Mouse (Mus musculus): Measurements from ENCODE around the gene Fars2. TPM values are rescaled to one million over a fixed set of nuclear protein-coding genes. Genes with fewer than 3 reads are reported as not detected.

The Fars2 gene
- polyA plus RNA-seq, 1 experiment from 2014 or later: 30.0 TPM

DNA sequence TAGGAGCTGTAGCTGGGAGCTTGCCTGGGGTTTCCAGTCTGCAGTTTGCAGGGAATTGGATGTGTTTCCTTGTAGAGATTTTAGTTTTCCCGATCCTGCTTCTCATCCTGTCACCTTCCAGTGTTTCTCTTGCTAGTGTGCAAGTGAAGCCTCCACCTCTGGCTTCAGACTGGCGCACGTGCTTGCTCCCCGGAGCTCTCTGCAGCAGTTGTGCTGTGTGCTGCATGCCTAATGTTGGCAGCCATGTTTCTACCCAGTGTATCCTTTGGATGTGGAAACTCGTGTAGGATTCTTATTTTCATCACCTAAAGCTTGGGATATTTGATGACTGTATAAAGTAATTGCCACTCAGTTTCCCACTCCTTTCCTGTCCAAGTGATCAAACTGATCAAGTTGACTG, 140.0 kb downstream of the Fars2 start:
- no peak overlapping the region for H3K9ac ChIP-seq
- H3K27ac ChIP-seq: no peak overlapping the region
- no peaks in the 10 kb centered on the region for H3K4me1 ChIP-seq
- H3K4me3 ChIP-seq (replicated peaks): no peak overlapping the region
- WGBS: 80% methylated on average over 5 of the region's 5 CpGs
- peaks cover 5% of the 10 kb centered on the region; the same call in 1 of the 2 replicates for H3K9me3 ChIP-seq
- no peak for ATAC-seq (ENCODE audit: low FRiP score)
- H3K27me3 ChIP-seq: no peaks in the 10 kb centered on the region
- no peaks in the 10 kb centered on the region for H3K36me3 ChIP-seq (replicated peaks)
- no peak overlapping the region for H3K4me2 ChIP-seq

DNA sequence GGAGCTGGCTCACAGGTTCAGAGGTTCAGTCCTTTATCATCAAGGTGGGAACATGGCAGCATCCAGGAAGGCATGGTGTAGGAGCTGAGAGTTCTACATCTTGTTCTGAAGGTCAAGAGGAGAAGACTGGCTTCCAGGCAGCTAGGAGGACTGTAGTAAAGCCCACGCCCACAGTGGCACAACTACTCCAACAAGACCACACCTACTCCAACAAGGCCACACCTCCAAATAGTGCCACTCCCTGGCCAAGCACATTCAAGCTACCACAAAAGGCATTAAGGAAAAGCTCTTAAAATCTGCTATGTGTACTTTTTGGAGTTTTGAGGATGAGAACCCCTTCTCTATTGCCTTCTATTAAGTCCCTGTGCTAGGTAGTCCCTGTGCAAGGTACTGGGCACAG, 142.5 kb downstream of the Fars2 start:
- H3K4me2 ChIP-seq: no peak overlapping the region

DNA sequence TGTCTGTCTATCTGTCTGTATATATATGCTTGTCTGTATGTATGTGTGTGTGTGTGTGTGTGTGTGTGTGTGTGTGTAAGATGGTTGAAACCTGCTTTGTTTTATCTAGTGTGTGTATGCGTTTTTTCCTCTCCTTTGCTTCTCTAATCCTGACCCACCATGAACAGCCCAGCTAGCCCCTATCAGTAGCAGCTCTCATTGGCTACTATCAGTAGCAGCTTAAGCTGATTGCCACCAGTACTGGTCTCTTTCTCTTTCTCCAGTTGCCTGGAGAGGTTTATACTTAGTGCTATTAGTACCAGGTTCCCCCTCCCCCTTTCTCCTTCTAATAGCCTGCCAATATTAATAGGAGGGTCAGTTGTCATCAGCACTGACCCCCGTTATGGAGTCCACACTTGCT, 144.1 kb downstream of the Fars2 start:
- Histone ChIP-seq H3K36me3 (replicated peaks) (no peaks in the 10 kb centered on the region), H3K4me1 (peaks cover 8% of the 10 kb centered on the region), H3K9ac (no peak overlapping the region), H3K4me2 (no peak overlapping the region), H3K9me3 (peaks cover 5% of the 10 kb centered on the region; the same call in 1 of the 2 replicates), H3K4me3 (replicated peaks) (no peak overlapping the region), H3K27me3 (no peaks in the 10 kb centered on the region), H3K27ac (no peak overlapping the region)
- no peak for ATAC-seq (ENCODE audit: low FRiP score)
- 78% methylated on average over 2 of the region's 2 CpGs for WGBS

More for the DNA sequence above, 142.5 kb downstream of the Fars2 start:
- Histone ChIP-seq H3K9ac (no peak overlapping the region), H3K36me3 (replicated peaks) (no peaks in the 10 kb centered on the region), H3K4me3 (replicated peaks) (no peak overlapping the region), H3K4me1 (peaks cover 8% of the 10 kb centered on the region), H3K27ac (no peak overlapping the region), H3K9me3 (peaks cover 5% of the 10 kb centered on the region; the same call in 1 of the 2 replicates), H3K27me3 (no peaks in the 10 kb centered on the region)
- no peak for ATAC-seq (ENCODE audit: low FRiP score)
- WGBS: 89% methylated on average over 1 of the region's 1 CpGs

DNA sequence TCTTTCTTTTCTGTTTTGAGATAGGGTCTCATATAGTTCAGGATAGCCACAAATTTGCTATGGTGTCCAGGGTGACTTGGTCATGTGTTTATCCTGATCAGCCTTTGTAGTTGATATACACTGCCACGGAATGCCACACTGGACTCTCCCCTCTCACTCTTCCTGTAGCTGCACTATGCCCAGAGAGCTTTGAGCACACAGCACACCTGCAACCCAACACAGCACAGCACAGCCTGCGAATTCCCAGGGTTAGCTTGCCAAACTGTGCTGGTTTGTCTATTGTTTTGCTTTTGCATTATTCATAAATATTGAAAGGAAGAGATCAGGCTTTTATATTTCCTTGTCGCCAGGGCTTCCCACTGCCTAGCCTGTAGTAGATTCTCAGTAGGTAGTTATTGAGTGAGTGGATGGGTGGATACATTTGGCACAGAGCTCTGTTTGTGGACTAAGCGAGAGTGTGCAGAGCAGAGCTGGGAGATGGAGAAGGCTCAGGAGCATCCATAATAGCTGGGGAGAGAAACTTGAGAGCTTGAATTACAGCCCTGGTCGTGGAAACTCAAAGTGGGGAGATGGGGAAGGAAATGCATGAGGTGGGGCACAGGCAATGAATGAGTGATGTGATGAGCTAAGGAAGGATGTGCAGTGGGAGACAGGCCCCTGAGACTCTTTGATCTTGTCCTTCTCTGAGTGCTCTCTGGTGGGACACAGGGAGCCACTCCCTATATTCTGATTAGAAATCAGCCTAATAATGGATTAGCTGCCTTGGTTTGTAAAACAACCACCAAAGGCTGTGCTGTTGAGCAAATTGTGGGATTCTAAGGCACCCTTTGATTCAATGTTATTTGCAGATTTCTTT, 146.3 kb downstream of the Fars2 start:
- 48% methylated on average over 5 of the region's 5 CpGs for WGBS
- no peaks in the 10 kb centered on the region for H3K36me3 ChIP-seq (replicated peaks)
- no peaks in the 10 kb centered on the region for H3K27me3 ChIP-seq
- H3K4me3 ChIP-seq (replicated peaks): no peak overlapping the region
- no peak overlapping the region for H3K9ac ChIP-seq
- ATAC-seq (ENCODE audit: low FRiP score): no peak
- no peak overlapping the region for H3K27ac ChIP-seq
- peaks cover 5% of the 10 kb centered on the region; the same call in 1 of the 2 replicates for H3K9me3 ChIP-seq
- peaks cover 8% of the 10 kb centered on the region for H3K4me1 ChIP-seq
- H3K4me2 ChIP-seq: no peak overlapping the region

DNA sequence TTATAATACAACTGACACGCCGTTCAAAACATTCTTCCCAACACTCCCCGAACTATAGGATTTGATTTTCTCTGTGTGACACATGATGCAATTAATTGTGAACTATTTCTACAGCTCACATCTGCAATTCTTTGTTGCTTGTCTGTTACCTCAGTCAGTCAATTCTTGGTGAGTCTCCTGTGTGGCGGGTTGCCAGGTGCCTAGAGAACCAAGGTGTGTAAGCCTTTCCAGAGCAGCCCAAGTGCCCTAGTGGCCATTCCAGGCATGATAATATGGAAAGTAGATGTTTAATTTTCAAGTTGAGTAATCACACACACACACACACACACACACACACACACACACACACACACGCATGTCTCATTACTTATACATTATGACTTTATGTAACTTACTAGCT, 147.2 kb downstream of the Fars2 start:
- no peak overlapping the region for H3K9ac ChIP-seq
- H3K9me3 ChIP-seq: peaks cover 5% of the 10 kb centered on the region; the same call in 1 of the 2 replicates
- ATAC-seq (ENCODE audit: low FRiP score): no peak
- no peak overlapping the region for H3K4me2 ChIP-seq
- WGBS: 95% methylated on average over 5 of the region's 5 CpGs
- no peaks in the 10 kb centered on the region for H3K36me3 ChIP-seq (replicated peaks)
- no peak overlapping the region for H3K27ac ChIP-seq
- no peaks in the 10 kb centered on the region for H3K27me3 ChIP-seq
- no peak overlapping the region for H3K4me3 ChIP-seq (replicated peaks)
- H3K4me1 ChIP-seq: peaks cover 8% of the 10 kb centered on the region

DNA sequence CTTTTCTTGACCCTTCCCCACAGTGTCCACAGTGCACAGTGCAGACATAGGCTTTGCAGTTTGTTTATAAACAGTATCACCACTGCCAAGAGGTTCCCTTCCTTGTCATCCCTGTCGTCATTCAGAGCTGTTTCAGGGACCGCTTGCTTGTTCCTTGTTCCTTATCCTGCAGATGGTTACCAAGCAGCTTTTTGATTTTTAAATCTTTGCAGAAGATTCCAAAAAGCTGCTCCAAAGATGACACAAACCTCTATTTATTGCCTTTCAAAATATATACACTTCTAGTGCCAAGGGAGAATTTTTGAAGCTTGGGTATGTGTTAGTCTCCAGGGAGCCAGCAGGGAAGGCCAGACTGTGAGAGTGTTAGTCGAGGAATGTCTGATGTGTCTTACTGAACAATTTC, 148.1 kb downstream of the Fars2 start:
- Histone ChIP-seq H3K4me1 (peaks cover 8% of the 10 kb centered on the region), H3K9me3 (no peaks in the 10 kb centered on the region; the same call in 1 of the 2 replicates), H3K4me2 (no peak overlapping the region), H3K4me3 (replicated peaks) (no peak overlapping the region), H3K27me3 (no peaks in the 10 kb centered on the region), H3K36me3 (replicated peaks) (no peaks in the 10 kb centered on the region), H3K9ac (no peak overlapping the region), H3K27ac (no peak overlapping the region)
- WGBS: 79% methylated on average over 3 of the region's 3 CpGs
- no peak for ATAC-seq (ENCODE audit: low FRiP score)

DNA sequence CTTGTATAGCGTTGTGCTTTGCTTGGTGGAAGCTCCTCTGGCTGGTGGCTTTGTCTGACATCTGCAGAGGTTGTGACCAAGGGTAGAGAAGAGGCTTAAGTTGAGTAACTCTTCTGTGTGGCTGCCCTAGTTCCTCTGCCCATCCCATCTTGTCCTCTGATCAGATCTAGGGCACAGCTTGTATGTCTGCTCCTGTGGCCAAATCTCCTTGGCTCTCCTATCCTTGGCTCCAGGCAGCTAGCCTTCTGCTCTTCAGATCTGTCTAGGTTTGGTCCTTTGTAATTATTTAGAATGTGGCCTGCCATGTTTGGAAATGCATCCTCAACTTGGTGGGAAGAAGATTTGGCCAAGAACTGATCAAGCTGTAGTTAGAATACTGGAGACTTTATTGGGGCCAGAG, 150.2 kb downstream of the Fars2 start:
- Histone ChIP-seq H3K4me3 (replicated peaks) (no peak overlapping the region), H3K9ac (no peak overlapping the region), H3K36me3 (replicated peaks) (no peaks in the 10 kb centered on the region), H3K9me3 (no peaks in the 10 kb centered on the region), H3K27ac (no peak overlapping the region), H3K27me3 (no peaks in the 10 kb centered on the region), H3K4me2 (no peak overlapping the region), H3K4me1 (peaks cover 8% of the 10 kb centered on the region)
- 100% methylated on average over 1 of the region's 1 CpGs for WGBS
- ATAC-seq (ENCODE audit: low FRiP score): no peak

DNA sequence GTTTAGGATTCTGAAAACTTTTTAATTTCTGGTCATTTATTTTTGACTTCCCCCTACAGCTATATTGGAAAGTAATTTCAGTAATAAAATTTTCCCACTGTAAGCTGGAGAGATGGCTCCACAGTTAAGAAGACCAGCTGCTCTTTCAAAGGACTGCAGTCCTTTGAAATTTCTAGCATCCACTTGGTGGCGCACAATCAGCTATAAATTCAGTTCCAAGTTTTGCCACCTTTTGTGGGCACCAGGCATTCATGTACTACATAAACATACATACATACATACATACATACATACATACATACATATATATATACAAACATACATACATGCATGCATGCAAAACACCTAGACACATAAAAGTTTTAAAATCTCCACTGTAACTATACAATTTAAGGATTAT, 153.7 kb downstream of the Fars2 start:
- Histone ChIP-seq H3K9ac (no peak overlapping the region), H3K4me1 (peaks cover 5% of the 10 kb centered on the region), H3K36me3 (replicated peaks) (no peaks in the 10 kb centered on the region), H3K4me2 (no peak overlapping the region), H3K27me3 (no peaks in the 10 kb centered on the region), H3K9me3 (no peaks in the 10 kb centered on the region), H3K4me3 (replicated peaks) (no peak overlapping the region), H3K27ac (no peak overlapping the region)
- ATAC-seq (ENCODE audit: low FRiP score): no peak
- WGBS: 81% methylated on average over 1 of the region's 1 CpGs

DNA sequence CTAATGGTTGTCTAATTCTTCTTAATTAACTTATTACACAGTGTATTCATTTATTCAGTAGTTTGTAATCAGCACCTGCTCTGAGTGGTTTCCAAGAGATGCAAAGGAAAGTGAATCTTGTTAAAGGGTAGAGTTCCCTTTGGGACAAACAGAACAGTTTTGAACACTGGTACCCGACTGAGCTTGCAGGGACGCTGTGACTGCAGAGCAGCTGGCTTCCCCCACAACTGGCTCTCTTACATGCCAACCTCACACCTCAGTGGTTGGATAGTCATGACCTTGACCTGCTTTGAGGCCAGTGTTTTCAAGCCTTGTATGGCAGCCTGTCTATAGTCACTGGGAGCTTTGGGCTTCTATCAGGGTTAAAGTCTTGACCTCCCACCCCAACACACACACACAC, 156.3 kb downstream of the Fars2 start:
- ATAC-seq (ENCODE audit: low FRiP score): no peak
- WGBS: 56% methylated on average over 2 of the region's 2 CpGs

DNA sequence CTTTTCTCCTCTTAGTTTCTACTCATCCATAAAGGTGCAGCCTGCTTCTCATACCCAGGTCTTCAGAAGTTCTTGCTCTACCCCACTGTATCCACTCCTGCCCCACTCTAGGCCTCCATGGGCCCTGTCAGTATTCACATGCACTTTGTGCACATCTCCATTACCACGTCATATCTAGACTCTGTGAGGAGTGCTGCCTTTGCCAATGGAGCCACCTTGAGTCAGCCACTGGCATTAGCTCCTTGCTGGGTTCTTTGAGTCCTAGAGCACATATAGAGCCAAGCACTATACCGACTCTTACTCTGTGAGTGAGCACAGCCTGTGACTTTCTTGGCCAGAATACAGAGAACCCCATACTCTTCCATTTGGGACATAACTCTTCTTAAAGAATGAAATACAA, 159.0 kb downstream of the Fars2 start:
- Histone ChIP-seq H3K4me2 (no peak overlapping the region), H3K36me3 (replicated peaks) (no peaks in the 10 kb centered on the region), H3K27ac (no peak overlapping the region), H3K4me1 (peaks cover 9% of the 10 kb centered on the region), H3K9me3 (no peaks in the 10 kb centered on the region), H3K9ac (no peak overlapping the region), H3K27me3 (no peaks in the 10 kb centered on the region), H3K4me3 (replicated peaks) (no peak overlapping the region)
- WGBS: 89% methylated on average over 2 of the region's 2 CpGs
- no peak for ATAC-seq (ENCODE audit: low FRiP score)

More for the DNA sequence above, 156.3 kb downstream of the Fars2 start:
- Histone ChIP-seq H3K9ac (no peak overlapping the region), H3K36me3 (replicated peaks) (no peaks in the 10 kb centered on the region), H3K4me3 (replicated peaks) (no peak overlapping the region), H3K4me1 (peaks cover 5% of the 10 kb centered on the region), H3K27me3 (no peaks in the 10 kb centered on the region), H3K4me2 (no peak overlapping the region), H3K27ac (no peak overlapping the region), H3K9me3 (no peaks in the 10 kb centered on the region)

DNA sequence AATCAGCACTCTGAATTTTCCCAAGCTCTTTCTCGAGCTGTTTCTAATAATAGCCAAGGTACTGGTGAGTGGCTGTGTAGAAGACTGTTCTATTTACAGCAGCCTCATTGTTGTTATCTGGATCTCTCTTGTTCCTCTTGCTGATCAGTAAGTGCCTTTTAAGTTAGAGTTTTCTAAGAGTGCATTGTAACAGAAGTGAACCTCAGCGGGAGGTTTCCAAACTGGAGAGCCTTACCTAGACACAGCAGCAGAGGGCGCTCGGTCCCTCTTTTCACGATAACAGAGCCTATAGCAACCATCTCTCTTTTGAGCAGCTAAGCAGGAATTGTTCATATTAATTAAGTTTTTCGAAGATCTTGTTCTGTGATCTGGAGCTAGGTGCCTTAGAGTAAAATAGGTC, 164.8 kb downstream of the Fars2 start:
- H3K4me2 ChIP-seq: peak overlapping the region; percentile 31
- H3K4me3 ChIP-seq (replicated peaks): no peak overlapping the region
- H3K27ac ChIP-seq: peak overlapping the region; percentile 86
- peaks cover 32% of the 10 kb centered on the region for H3K4me1 ChIP-seq
- peak; percentile 20 for ATAC-seq (ENCODE audit: low FRiP score)
- no peaks in the 10 kb centered on the region for H3K27me3 ChIP-seq
- no peaks in the 10 kb centered on the region for H3K9me3 ChIP-seq
- under 1% methylated on average over 6 of the region's 6 CpGs for WGBS
- no peak overlapping the region for H3K9ac ChIP-seq
- no peaks in the 10 kb centered on the region for H3K36me3 ChIP-seq (replicated peaks)

DNA sequence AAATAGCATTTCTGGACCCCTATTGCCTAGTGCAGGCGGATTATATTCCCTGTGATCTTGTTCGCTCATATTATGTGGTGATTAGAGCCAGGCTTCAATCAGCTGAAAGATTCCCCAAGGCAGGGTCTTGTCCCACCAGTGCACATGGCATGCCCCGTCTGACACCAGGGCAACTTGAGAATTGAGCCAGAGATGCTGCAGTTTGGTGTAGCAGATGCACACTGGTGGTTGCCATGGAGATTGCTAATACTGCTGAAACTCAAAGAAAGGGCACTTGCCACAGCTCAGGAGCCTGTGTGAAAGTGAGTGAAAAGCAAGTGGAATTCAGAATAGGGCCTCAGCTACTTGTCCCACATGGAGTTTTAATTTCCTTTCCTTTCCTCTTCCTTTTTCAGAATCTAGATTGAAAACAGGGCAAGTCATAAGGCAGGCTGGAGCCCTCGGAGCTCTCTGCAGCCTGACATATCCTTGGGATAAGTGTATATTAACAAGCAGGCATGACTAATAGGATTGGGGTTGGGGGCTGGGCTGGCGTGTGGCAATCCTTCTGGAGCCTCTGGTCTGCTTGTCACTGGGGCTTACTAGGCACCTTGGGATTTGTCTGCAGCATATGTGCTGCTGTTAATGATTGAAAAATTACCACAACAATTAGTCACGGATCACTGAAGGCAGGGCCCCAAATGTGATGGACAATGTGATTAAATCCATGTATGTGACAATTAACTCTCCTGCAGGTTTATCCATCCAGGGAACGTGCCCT, 165.8 kb downstream of the Fars2 start:
- Histone ChIP-seq H3K4me3 (replicated peaks) (no peak overlapping the region), H3K9ac (no peak overlapping the region), H3K9me3 (no peaks in the 10 kb centered on the region), H3K27me3 (no peaks in the 10 kb centered on the region), H3K36me3 (replicated peaks) (no peaks in the 10 kb centered on the region), H3K4me2 (peak overlapping the region; percentile 31; the same call in 1 of the 2 replicates), H3K4me1 (peaks cover 32% of the 10 kb centered on the region), H3K27ac (peak overlapping the region; percentile 86)
- WGBS: under 1% methylated on average over 7 of the region's 7 CpGs
- ATAC-seq (ENCODE audit: low FRiP score): peak; percentile 94
